Mouse (Mus musculus) embryonic facial prominence, embryonic 14.5 days (tissue): ENCODE measurements at regions not wholly inside any gene's neighbourhood (a gene's known extent, or its start where the extent isn't known, plus 50 kb on each side); places are given as distances from the start of the nearest gene placed in this dataset.

Experiments
- ATAC-seq: fragments of 200-750 bp; cut with Nextera tagmentation; 2 replicates; pipeline ENCODE4 v1.8.0; 2017; ENCODE audit warnings: low read depth, moderate number of reproducible peaks, moderate TSS enrichment
- DNase-seq: peaks from one replicate; pipeline ENCODE4 v3.0.0-alpha.2; 2015; ENCODE audit warnings: low spot score
- H3K27ac ChIP-seq: fragments of 300-500 bp; sonication (generic); replicated peaks from 2 replicates; pipeline ENCODE4 v1.5.1; 2014; ENCODE audit warnings: low read depth, mild to moderate bottlenecking, low read length, moderate library complexity
- H3K27me3 ChIP-seq: fragments of 300-500 bp; sonication (generic); replicated peaks from 2 replicates; pipeline ENCODE4 v1.6.1; 2014; ENCODE audit warnings: low read length; ENCODE audit not compliant: control insufficient read depth, insufficient read depth
- H3K36me3 ChIP-seq: fragments of 300-500 bp; sonication (generic); 2 replicates; pipeline ENCODE4 v1.6.1; 2014; ENCODE audit warnings: low read length, mixed read lengths; ENCODE audit not compliant: control insufficient read depth, insufficient read depth
- H3K4me1 ChIP-seq: fragments of 300-500 bp; sonication (generic); 2 replicates; pipeline ENCODE4 v1.6.1; 2014; ENCODE audit warnings: antibody characterized with exemption, low read length; ENCODE audit not compliant: control insufficient read depth, insufficient read depth
- H3K4me2 ChIP-seq: fragments of 300-500 bp; sonication (generic); 2 replicates; pipeline ENCODE4 v1.6.1; 2014; ENCODE audit warnings: low read depth, mild to moderate bottlenecking, low read length, moderate library complexity, mixed read lengths
- H3K4me3 ChIP-seq: fragments of 300-500 bp; sonication (generic); 2 replicates; pipeline ENCODE4 v1.5.1; 2014; ENCODE audit warnings: low read depth, mild to moderate bottlenecking, low read length
- H3K9ac ChIP-seq: fragments of 300-500 bp; sonication (generic); 2 replicates; pipeline ENCODE4 v1.6.1; 2014; ENCODE audit warnings: low read depth, mild to moderate bottlenecking, low read length, moderate library complexity, mixed read lengths
- H3K9me3 ChIP-seq: fragments of 300-500 bp; sonication (generic); 2 replicates; pipeline ENCODE4 v1.6.1; 2016; ENCODE audit warnings: low read length; ENCODE audit not compliant: control insufficient read depth
- WGBS: fragments of 180-500 bp; shearing (Covaris S2); extraction: QIAGEN DNeasy Blood & Tissue Kit; methylation state at CpG from one replicate; pipeline ENCODE4 v1.1.7; 2014; 5-methylcytosine and 5-hydroxymethylcytosine counted together

GRCm38 (mm10) chr11:64738948-64739347, 239.9 kb upstream of the Elac2 start:
- no peak overlapping the region for H3K9ac ChIP-seq
- H3K27ac ChIP-seq = no peak overlapping the region
- H3K36me3 ChIP-seq = no peaks in the 10 kb centered on the region
- H3K4me1 ChIP-seq = no peaks in the 10 kb centered on the region
- no peaks in the 10 kb centered on the region for H3K27me3 ChIP-seq
- ATAC-seq (no peak), DNase-seq (no peak)
- H3K4me2 ChIP-seq = no peak overlapping the region
- no peak overlapping the region for H3K4me3 ChIP-seq
- H3K9me3 ChIP-seq = no peaks in the 10 kb centered on the region
- WGBS = 53% methylated on average over 7 of the region's 7 CpGs

- WGBS = 67% methylated on average over 4 of the region's 4 CpGs
- Histone ChIP-seq H3K36me3 (no peaks in the 10 kb centered on the region), H3K27me3 (no peaks in the 10 kb centered on the region), H3K27ac (no peak overlapping the region), H3K4me2 (no peak overlapping the region), H3K9me3 (no peaks in the 10 kb centered on the region), H3K4me1 (no peaks in the 10 kb centered on the region), H3K4me3 (no peak overlapping the region), H3K9ac (no peak overlapping the region)
- no peak for DNase-seq
- no peak for ATAC-seq
Observed at GRCm38 (mm10) chr11:64743753-64744152, 235.1 kb upstream of the Elac2 start.

GRCm38 (mm10) chr11:64746146-64746545, 232.7 kb upstream of the Elac2 start:
- no peak for DNase-seq
- Histone ChIP-seq H3K36me3 (no peaks in the 10 kb centered on the region), H3K9ac (no peak overlapping the region), H3K27me3 (no peaks in the 10 kb centered on the region), H3K27ac (no peak overlapping the region), H3K4me3 (no peak overlapping the region), H3K9me3 (no peaks in the 10 kb centered on the region), H3K4me2 (no peak overlapping the region), H3K4me1 (0 out of 2 replicates have a peak, but pooled peaks cover 6% of the 10 kb centered on the region)
- 86% methylated on average over 6 of the region's 6 CpGs for WGBS
- ATAC-seq = no peak

GRCm38 (mm10) chr11:64749976-64750375, 228.9 kb upstream of the Elac2 start:
- H3K9me3 ChIP-seq = no peaks in the 10 kb centered on the region
- WGBS = 29% methylated on average over 9 of the region's 9 CpGs
- H3K4me3 ChIP-seq = no peak overlapping the region
- H3K4me1 ChIP-seq = 0 out of 2 replicates have a peak, but pooled peaks cover 6% of the 10 kb centered on the region
- H3K27me3 ChIP-seq = no peaks in the 10 kb centered on the region
- H3K9ac ChIP-seq = no peak overlapping the region
- no peak overlapping the region for H3K27ac ChIP-seq
- no peaks in the 10 kb centered on the region for H3K36me3 ChIP-seq
- DNase-seq = peak; percentile 50
- no peak for ATAC-seq
- no peak overlapping the region for H3K4me2 ChIP-seq

GRCm38 (mm10) chr11:64752299-64752698, 226.5 kb upstream of the Elac2 start:
- Histone ChIP-seq H3K27ac (no peak overlapping the region), H3K9me3 (no peaks in the 10 kb centered on the region), H3K36me3 (no peaks in the 10 kb centered on the region), H3K4me3 (no peak overlapping the region), H3K4me2 (no peak overlapping the region), H3K27me3 (no peaks in the 10 kb centered on the region), H3K9ac (no peak overlapping the region), H3K4me1 (0 out of 2 replicates have a peak, but pooled peaks cover 6% of the 10 kb centered on the region)
- 63% methylated on average over 3 of the region's 3 CpGs for WGBS
- DNase-seq (no peak), ATAC-seq (no peak)

GRCm38 (mm10) chr11:64752816-64753215, 226.0 kb upstream of the Elac2 start:
- no peaks in the 10 kb centered on the region for H3K9me3 ChIP-seq
- H3K4me2 ChIP-seq = no peak overlapping the region
- no peak overlapping the region for H3K9ac ChIP-seq
- H3K4me1 ChIP-seq = 0 out of 2 replicates have a peak, but pooled peaks cover 6% of the 10 kb centered on the region
- DNase-seq (peak; percentile 27), ATAC-seq (no peak)
- H3K4me3 ChIP-seq = no peak overlapping the region
- 59% methylated on average over 7 of the region's 7 CpGs for WGBS
- H3K36me3 ChIP-seq = no peaks in the 10 kb centered on the region
- no peaks in the 10 kb centered on the region for H3K27me3 ChIP-seq
- no peak overlapping the region for H3K27ac ChIP-seq

- H3K36me3 ChIP-seq = no peaks in the 10 kb centered on the region
- H3K4me2 ChIP-seq = no peak overlapping the region
- H3K27me3 ChIP-seq = no peaks in the 10 kb centered on the region
- H3K27ac ChIP-seq = no peak overlapping the region
- H3K4me1 ChIP-seq = 0 out of 2 replicates have a peak, but pooled peaks cover 6% of the 10 kb centered on the region
- DNase-seq (no peak), ATAC-seq (no peak; the same call in 1 of the 2 replicates)
- no peak overlapping the region for H3K4me3 ChIP-seq
- H3K9me3 ChIP-seq = no peaks in the 10 kb centered on the region
- WGBS = 37% methylated on average over 5 of the region's 5 CpGs
- H3K9ac ChIP-seq = no peak overlapping the region
Observed at GRCm38 (mm10) chr11:64754076-64754475, 224.8 kb upstream of the Elac2 start.

- Histone ChIP-seq H3K27ac (no peak overlapping the region), H3K4me3 (no peak overlapping the region), H3K36me3 (no peaks in the 10 kb centered on the region), H3K9ac (no peak overlapping the region), H3K9me3 (no peaks in the 10 kb centered on the region), H3K4me2 (no peak overlapping the region), H3K4me1 (no peaks in the 10 kb centered on the region), H3K27me3 (no peaks in the 10 kb centered on the region)
- DNase-seq (no peak), ATAC-seq (no peak)
- WGBS = 86% methylated on average over 1 of the region's 1 CpGs
Observed at GRCm38 (mm10) chr11:64755563-64755962, 223.3 kb upstream of the Elac2 start.

- Histone ChIP-seq H3K9me3 (no peaks in the 10 kb centered on the region), H3K4me2 (no peak overlapping the region), H3K27ac (no peak overlapping the region), H3K27me3 (no peaks in the 10 kb centered on the region), H3K4me3 (no peak overlapping the region), H3K4me1 (peaks cover 7% of the 10 kb centered on the region; the same call in 1 of the 2 replicates), H3K9ac (no peak overlapping the region), H3K36me3 (no peaks in the 10 kb centered on the region)
- 91% methylated on average over 3 of the region's 3 CpGs for WGBS
- DNase-seq (no peak), ATAC-seq (no peak)
Observed at GRCm38 (mm10) chr11:64760626-64761025, 218.2 kb upstream of the Elac2 start.
